In genomic region chr14:30092021-30092420, GRCm38 (mm10) we compare ENCODE assay signal across 20 mouse cellular contexts.
"Had no signal": no experiment of that assay in that cellular context is flagged by ENCODE, and none has a peak within 500 bp of the region (broad histone marks: within the 10 kb centered on the region; RNA-seq: fewer than 3 reads in every experiment).

No protein-coding gene starts in this region.

- DNase-seq: kidney, adult 11 months; kidney, adult 8-10 months; kidney, postnatal 10 days; kidney, postnatal 36 days; layer of hippocampus, postnatal 36 days; liver, embryonic 13.5 days; lung, adult 2 months; lung, postnatal 14 days; lung, postnatal 4 days; retina, postnatal 1 day; right cerebral cortex, postnatal 25 days; spleen, adult 18-20 months had no signal

- H3K4me2 ChIP-seq: intestine, embryonic 15.5 days; kidney, embryonic 15.5 days; liver, embryonic 13.5 days; midbrain, embryonic 12.5 days; midbrain, embryonic 15.5 days; neural tube, embryonic 13.5 days; stomach, embryonic 15.5 days had no signal

- H3K9ac ChIP-seq: intestine, embryonic 15.5 days; kidney, embryonic 15.5 days; liver, embryonic 13.5 days; midbrain, embryonic 12.5 days; midbrain, embryonic 15.5 days; neural tube, embryonic 13.5 days; stomach, embryonic 15.5 days had no signal

- H3K4me1 ChIP-seq: intestine, embryonic 15.5 days; midbrain, embryonic 12.5 days; midbrain, embryonic 15.5 days; neural tube, embryonic 13.5 days; stomach, embryonic 15.5 days had no signal

- H3K4me3 ChIP-seq: intestine, embryonic 15.5 days; kidney, embryonic 15.5 days; left cerebral cortex, adult 2 months; liver, embryonic 13.5 days; midbrain, embryonic 12.5 days; midbrain, embryonic 15.5 days; myocyte; neural tube, embryonic 13.5 days; stomach, embryonic 15.5 days had no signal

- H3K9me3 ChIP-seq: intestine, embryonic 15.5 days; kidney, embryonic 15.5 days; liver, embryonic 13.5 days; midbrain, embryonic 12.5 days; midbrain, embryonic 15.5 days; neural tube, embryonic 13.5 days; stomach, embryonic 15.5 days had no signal

- ATAC-seq: intestine, embryonic 15.5 days; midbrain, embryonic 15.5 days had no signal

- H3K27me3 ChIP-seq: intestine, embryonic 15.5 days; kidney, embryonic 15.5 days; liver, embryonic 13.5 days; midbrain, embryonic 12.5 days; midbrain, embryonic 15.5 days; neural tube, embryonic 13.5 days; stomach, embryonic 15.5 days had no signal

- H3K27ac ChIP-seq: intestine, embryonic 15.5 days; kidney, embryonic 15.5 days; left cerebral cortex, adult 2 months; liver, embryonic 13.5 days; midbrain, embryonic 12.5 days; midbrain, embryonic 15.5 days; neural tube, embryonic 13.5 days; stomach, embryonic 15.5 days had no signal

- H3K36me3 ChIP-seq: intestine, embryonic 15.5 days; liver, embryonic 13.5 days; midbrain, embryonic 12.5 days; stomach, embryonic 15.5 days had no signal
